Mouse (Mus musculus) liver, postnatal 0 days (tissue): ENCODE measurements at regions not wholly inside any gene's neighbourhood (a gene's known extent, or its start where the extent isn't known, plus 50 kb on each side); places are given as distances from the start of the nearest gene placed in this dataset.

Experiments used
- CTCF ChIP-seq: sonication (generic); IDR thresholded peaks from 2 replicates; pipeline ENCODE4 v1.5.1; 2016; ENCODE audit warnings: antibody characterized with exemption, low read depth
- EP300 ChIP-seq: IDR thresholded peaks from 2 replicates; pipeline ENCODE4 v1.6.1; 2016; ENCODE audit warnings: antibody characterized with exemption, low read depth, mild to moderate bottlenecking

GRCm38 (mm10) chr4:93493326-93493725 is 158.0 kb upstream of the Tusc1 start:
- TF ChIP-seq CTCF (no peak), EP300 (no peak)
